Mouse (Mus musculus) forebrain, embryonic 15.5 days (tissue): ENCODE data around the gene Kcnq5. TPM values are rescaled to one million over a fixed set of nuclear protein-coding genes. Genes with fewer than 3 reads are reported as not detected.
A peak's percentile ranks its signal among the peaks of the same experiment; 100 is the strongest.

Experiments used
- ATAC-seq: fragments of 200-750 bp; cut with Nextera tagmentation; replicated peaks from 2 replicates; pipeline ENCODE4 v1.8.0; 2017; ENCODE audit warnings: mild to moderate bottlenecking, moderate TSS enrichment, moderate library complexity
- H3K27ac ChIP-seq: fragments of 300-500 bp; sonication (generic); replicated peaks from 2 replicates; pipeline ENCODE4 v1.5.1; 2015; ENCODE audit warnings: mild to moderate bottlenecking, inconsistent platforms
- H3K27me3 ChIP-seq: fragments of 300-500 bp; sonication (generic); 2 replicates; pipeline ENCODE4 v1.6.1; 2015; ENCODE audit warnings: inconsistent platforms
- H3K36me3 ChIP-seq: fragments of 300-500 bp; sonication (generic); 2 replicates; pipeline ENCODE4 v1.6.1; 2015; ENCODE audit warnings: mild to moderate bottlenecking, inconsistent platforms
- H3K4me1 ChIP-seq: fragments of 300-500 bp; sonication (generic); 2 replicates; pipeline ENCODE4 v1.6.1; 2015; ENCODE audit warnings: inconsistent platforms
- H3K4me2 ChIP-seq: fragments of 300-500 bp; sonication (generic); replicated peaks from 2 replicates; pipeline ENCODE4 v1.6.1; 2015; ENCODE audit warnings: mild to moderate bottlenecking, inconsistent platforms
- H3K4me3 ChIP-seq: fragments of 300-500 bp; sonication (generic); 2 replicates; pipeline ENCODE4 v1.5.1; 2015; ENCODE audit warnings: mild to moderate bottlenecking, inconsistent platforms
- H3K9ac ChIP-seq: fragments of 300-500 bp; sonication (generic); replicated peaks from 2 replicates; pipeline ENCODE4 v1.6.1; 2015; ENCODE audit warnings: mild to moderate bottlenecking, inconsistent platforms
- H3K9me3 ChIP-seq: fragments of 300-500 bp; sonication (generic); 2 replicates; pipeline ENCODE4 v1.6.1; 2016; ENCODE audit warnings: inconsistent platforms
- WGBS: fragments of 180-500 bp; shearing (Covaris S2); methylation state at CpG from one replicate; pipeline ENCODE4 v1.1.7; 2015; ENCODE audit warnings: mixed read lengths; 5-methylcytosine and 5-hydroxymethylcytosine counted together
- polyA plus RNA-seq: library from polyadenylated mRNA; unstranded; fragments of >200 nt; fragmentation: Nextera tagmentation; extraction: Ambion mirVana; gene quantifications from 2 replicates; pipeline ENCODE4 v1.2.1, GENCODE M21; 2015

Kcnq5 gene
- polyA plus RNA-seq, 1 experiment from 2014 or later, result 3.3 TPM

DNA sequence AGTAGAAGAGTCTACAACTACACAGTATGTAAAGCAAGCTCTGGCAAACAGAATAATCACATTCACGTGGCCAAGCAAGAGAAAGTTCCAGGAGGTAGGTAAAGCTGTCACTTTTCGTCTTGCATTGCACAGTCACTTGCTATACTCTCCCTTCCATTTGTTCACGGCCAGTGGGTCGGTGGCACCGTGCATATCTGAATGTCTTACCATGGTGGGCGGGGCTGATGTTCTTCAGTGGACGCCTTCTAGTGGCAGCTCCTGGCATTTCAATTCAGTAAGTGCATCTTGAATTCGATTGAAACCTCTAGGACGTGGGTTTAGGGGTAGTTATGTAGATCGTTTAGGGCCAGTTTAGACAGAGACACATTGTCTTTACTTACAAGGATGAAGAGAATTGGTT is 439.7 kb downstream of the Kcnq5 start:
- Histone ChIP-seq H3K4me1 (no peaks in the 10 kb centered on the region), H3K9ac (no peak overlapping the region), H3K27ac (no peak overlapping the region), H3K4me2 (no peak overlapping the region), H3K27me3 (no peaks in the 10 kb centered on the region), H3K9me3 (no peaks in the 10 kb centered on the region), H3K4me3 (no peak overlapping the region), H3K36me3 (no peaks in the 10 kb centered on the region)
- WGBS, result 70% methylated on average over 10 of the region's 10 CpGs
- ATAC-seq, result no peak

DNA sequence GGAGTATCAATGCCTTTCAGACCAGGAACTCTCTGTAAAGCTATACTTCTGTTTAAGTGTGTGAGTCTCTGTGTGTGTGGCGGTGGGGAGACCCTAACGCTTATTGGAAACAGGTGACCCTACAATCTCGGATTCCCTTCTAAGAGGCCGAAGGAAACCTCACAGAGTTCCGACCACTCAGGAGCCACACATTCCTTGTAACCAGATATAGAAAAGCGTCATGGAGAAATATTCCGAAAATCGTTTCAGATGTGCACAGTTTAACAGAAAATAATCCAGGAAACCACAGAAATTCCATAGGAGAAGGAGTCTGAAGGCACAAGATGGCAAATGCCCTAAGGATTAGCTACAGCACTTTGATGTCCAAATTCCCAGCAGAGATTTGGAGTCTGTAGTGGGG is 440.3 kb downstream of the Kcnq5 start:
- Histone ChIP-seq H3K27ac (no peak overlapping the region), H3K9ac (no peak overlapping the region), H3K4me3 (no peak overlapping the region), H3K4me2 (no peak overlapping the region), H3K9me3 (no peaks in the 10 kb centered on the region), H3K4me1 (no peaks in the 10 kb centered on the region), H3K36me3 (no peaks in the 10 kb centered on the region), H3K27me3 (no peaks in the 10 kb centered on the region)
- 91% methylated on average over 8 of the region's 8 CpGs for WGBS
- no peak for ATAC-seq

GRCm38 (mm10) chr1:21520116-21520645 is 441.6 kb downstream of the Kcnq5 start:
- WGBS, result 90% methylated on average over 10 of the region's 10 CpGs
- Histone ChIP-seq H3K9me3 (no peaks in the 10 kb centered on the region), H3K4me1 (no peaks in the 10 kb centered on the region), H3K36me3 (no peaks in the 10 kb centered on the region), H3K4me3 (no peak overlapping the region), H3K27ac (no peak overlapping the region), H3K9ac (no peak overlapping the region), H3K4me2 (no peak overlapping the region), H3K27me3 (no peaks in the 10 kb centered on the region)
- ATAC-seq, result no peak

DNA sequence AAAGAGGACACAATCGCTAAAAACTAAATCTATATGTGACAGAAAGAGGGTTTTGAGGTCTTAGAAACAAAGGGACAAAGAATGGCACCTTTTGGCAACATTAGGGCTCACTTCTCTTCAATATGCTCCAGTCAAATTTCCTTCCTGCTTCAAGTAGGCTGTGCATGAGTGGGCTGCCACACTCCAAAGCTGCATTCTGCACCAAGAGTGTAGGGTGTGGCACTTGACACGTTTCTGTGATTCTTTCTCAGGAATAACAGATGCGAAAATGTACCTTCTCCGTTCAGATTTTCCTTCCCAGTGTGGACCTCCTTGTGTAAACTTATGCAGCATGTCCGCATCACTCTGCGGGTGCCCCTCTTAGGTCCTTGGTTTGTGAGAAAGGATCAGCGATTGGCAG is 455.1 kb downstream of the Kcnq5 start:
- H3K9me3 ChIP-seq, result no peaks in the 10 kb centered on the region
- H3K4me1 ChIP-seq, result no peaks in the 10 kb centered on the region
- H3K4me2 ChIP-seq, result no peak overlapping the region
- no peaks in the 10 kb centered on the region for H3K27me3 ChIP-seq
- 84% methylated on average over 7 of the region's 7 CpGs for WGBS
- no peak for ATAC-seq
- H3K4me3 ChIP-seq, result no peak overlapping the region
- no peak overlapping the region for H3K27ac ChIP-seq
- no peak overlapping the region for H3K9ac ChIP-seq
- no peaks in the 10 kb centered on the region for H3K36me3 ChIP-seq

GRCm38 (mm10) chr1:21499815-21500534 is 461.8 kb downstream of the Kcnq5 start:
- Histone ChIP-seq H3K9me3 (no peaks in the 10 kb centered on the region), H3K36me3 (no peaks in the 10 kb centered on the region), H3K27ac (no peak overlapping the region), H3K9ac (no peak overlapping the region), H3K4me3 (no peak overlapping the region), H3K4me2 (no peak overlapping the region), H3K27me3 (no peaks in the 10 kb centered on the region), H3K4me1 (no peaks in the 10 kb centered on the region)
- ATAC-seq, result no peak
- WGBS, result 37% methylated on average over 10 of the region's 10 CpGs

- no peaks in the 10 kb centered on the region for H3K36me3 ChIP-seq
- H3K9ac ChIP-seq, result no peak overlapping the region
- H3K27ac ChIP-seq, result no peak overlapping the region
- H3K4me1 ChIP-seq, result no peaks in the 10 kb centered on the region
- WGBS, result 90% methylated on average over 3 of the region's 3 CpGs
- no peaks in the 10 kb centered on the region for H3K9me3 ChIP-seq
- ATAC-seq, result no peak
- no peak overlapping the region for H3K4me2 ChIP-seq
- no peaks in the 10 kb centered on the region for H3K27me3 ChIP-seq
- no peak overlapping the region for H3K4me3 ChIP-seq
Measured at GRCm38 (mm10) chr1:21496307-21496706, 465.4 kb downstream of the Kcnq5 start.

DNA sequence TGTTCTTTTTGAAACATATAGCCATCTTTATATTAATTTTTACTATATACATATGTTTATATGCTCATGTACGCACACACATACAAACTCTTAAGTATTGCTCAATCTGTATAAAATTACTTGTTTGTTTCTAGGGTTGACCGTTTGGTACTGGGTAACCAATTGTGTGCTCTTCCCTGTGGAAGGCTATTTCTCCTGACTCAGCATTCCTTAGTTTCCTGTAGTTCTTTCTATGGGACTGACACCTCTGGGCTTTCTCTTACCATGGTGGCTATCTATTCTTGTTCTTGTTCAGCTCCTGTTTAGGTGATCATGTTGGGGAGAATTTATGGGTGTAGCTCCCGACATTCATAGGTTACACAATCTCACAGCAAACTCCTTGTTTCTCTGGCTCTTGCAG is 473.1 kb downstream of the Kcnq5 start:
- Histone ChIP-seq H3K27me3 (no peaks in the 10 kb centered on the region), H3K9ac (no peak overlapping the region), H3K4me2 (no peak overlapping the region), H3K27ac (no peak overlapping the region), H3K9me3 (no peaks in the 10 kb centered on the region), H3K4me1 (no peaks in the 10 kb centered on the region), H3K4me3 (no peak overlapping the region), H3K36me3 (no peaks in the 10 kb centered on the region)
- WGBS, result 89% methylated on average over 3 of the region's 3 CpGs
- no peak for ATAC-seq

DNA sequence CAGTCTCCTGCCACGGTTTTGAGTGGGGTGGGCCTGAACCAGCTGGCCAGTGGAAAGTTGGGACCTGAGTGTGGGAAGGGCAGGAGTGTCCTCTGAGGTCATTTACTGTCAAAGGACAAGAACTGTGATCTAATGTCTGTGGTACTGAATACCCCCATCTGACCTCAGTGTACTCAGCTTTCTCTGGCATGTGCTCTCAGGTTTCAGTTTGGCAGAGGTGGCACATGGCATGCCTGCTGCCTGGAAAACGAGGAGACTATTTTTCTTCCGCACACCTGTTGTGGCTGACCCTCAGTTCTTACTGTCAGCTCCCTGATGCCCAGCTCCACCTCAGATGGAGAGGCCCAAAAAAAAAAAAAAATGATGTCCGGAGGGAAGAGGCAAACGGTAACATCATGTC is 475.5 kb downstream of the Kcnq5 start:
- 75% methylated on average over 5 of the region's 5 CpGs for WGBS
- Histone ChIP-seq H3K9ac (no peak overlapping the region), H3K36me3 (no peaks in the 10 kb centered on the region), H3K4me2 (no peak overlapping the region), H3K9me3 (no peaks in the 10 kb centered on the region), H3K4me3 (no peak overlapping the region), H3K4me1 (no peaks in the 10 kb centered on the region), H3K27ac (no peak overlapping the region), H3K27me3 (no peaks in the 10 kb centered on the region)
- ATAC-seq, result no peak

GRCm38 (mm10) chr1:21469311-21469710 is 492.4 kb downstream of the Kcnq5 start:
- H3K9ac ChIP-seq, result no peak overlapping the region
- ATAC-seq, result no peak
- H3K36me3 ChIP-seq, result no peaks in the 10 kb centered on the region
- no peaks in the 10 kb centered on the region for H3K9me3 ChIP-seq
- no peak overlapping the region for H3K4me3 ChIP-seq
- 90% methylated on average over 6 of the region's 6 CpGs for WGBS
- H3K4me1 ChIP-seq, result no peaks in the 10 kb centered on the region
- no peak overlapping the region for H3K27ac ChIP-seq
- no peaks in the 10 kb centered on the region for H3K27me3 ChIP-seq
- no peak overlapping the region for H3K4me2 ChIP-seq

DNA sequence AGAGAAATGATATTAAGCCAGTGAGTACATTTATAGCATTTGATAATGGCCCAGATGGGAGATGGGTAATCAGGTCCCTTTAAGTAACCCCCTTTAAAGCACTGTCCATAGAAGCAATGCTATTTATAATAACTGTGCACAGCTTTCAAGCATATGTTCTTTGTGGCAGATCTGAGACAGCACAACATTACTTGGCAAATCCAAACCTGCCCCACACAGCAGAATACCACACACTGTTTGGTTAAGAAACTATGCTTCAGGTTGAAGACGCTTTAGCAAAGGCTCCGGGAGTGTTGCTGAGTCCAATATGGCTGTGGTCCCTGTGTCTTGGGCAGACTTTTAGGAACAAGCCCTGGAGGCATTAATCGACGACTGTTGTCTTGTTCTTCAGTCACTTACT is 495.3 kb downstream of the Kcnq5 start:
- Histone ChIP-seq H3K4me1 (no peaks in the 10 kb centered on the region), H3K4me2 (no peak overlapping the region), H3K4me3 (no peak overlapping the region), H3K9me3 (no peaks in the 10 kb centered on the region), H3K9ac (no peak overlapping the region), H3K27ac (no peak overlapping the region), H3K27me3 (no peaks in the 10 kb centered on the region), H3K36me3 (no peaks in the 10 kb centered on the region)
- WGBS, result 89% methylated on average over 4 of the region's 4 CpGs
- ATAC-seq, result no peak

DNA sequence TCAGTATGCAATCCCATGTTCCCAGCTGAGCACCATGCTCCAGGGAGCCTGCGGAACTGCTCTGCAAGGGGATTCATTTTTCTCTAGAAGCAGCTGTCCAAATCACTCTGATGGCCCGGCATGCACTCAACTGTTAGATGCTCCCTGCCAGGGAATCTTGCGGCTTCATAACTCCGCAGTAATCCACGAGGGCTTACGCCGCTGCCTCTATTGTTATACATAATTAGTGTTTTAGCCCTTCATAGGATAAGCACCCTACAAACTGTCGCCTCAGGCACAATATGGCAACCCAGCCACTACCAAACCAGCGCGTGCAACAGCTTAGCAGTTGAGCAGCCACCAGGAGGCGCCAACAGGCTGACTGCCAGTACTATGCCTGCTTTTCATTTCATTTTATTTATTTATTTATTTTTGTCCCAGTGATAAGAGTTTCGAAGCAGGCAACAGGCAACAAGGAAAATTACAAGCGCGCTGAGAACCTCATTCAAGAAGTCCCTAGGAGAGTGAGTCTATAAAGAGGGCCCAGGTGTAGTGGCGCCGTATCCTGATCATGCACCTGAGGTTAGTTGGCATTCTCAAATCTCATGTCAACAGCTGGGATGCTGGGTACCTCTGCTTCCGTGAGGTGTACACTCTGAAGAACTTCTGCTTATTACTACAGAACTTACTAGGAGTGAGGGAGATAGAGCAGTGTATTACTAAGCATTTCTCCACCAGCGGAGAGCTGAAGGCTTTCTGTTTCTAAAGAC is 500.6 kb downstream of the Kcnq5 start:
- Histone ChIP-seq H3K4me2 (peak overlapping the region; percentile 33; the same call in 1 of the 2 replicates), H3K9me3 (no peaks in the 10 kb centered on the region), H3K9ac (no peak overlapping the region), H3K36me3 (no peaks in the 10 kb centered on the region), H3K27me3 (no peaks in the 10 kb centered on the region), H3K27ac (no peak overlapping the region), H3K4me3 (0 out of 2 replicates have a peak overlapping the region, but pooled peaks have one; percentile 18), H3K4me1 (no peaks in the 10 kb centered on the region)
- peak; percentile 90 for ATAC-seq
- 39% methylated on average over 18 of the region's 18 CpGs for WGBS

GRCm38 (mm10) chr1:21458581-21458980 is 503.2 kb downstream of the Kcnq5 start:
- Histone ChIP-seq H3K9ac (no peak overlapping the region), H3K27me3 (no peaks in the 10 kb centered on the region), H3K4me3 (no peak overlapping the region), H3K27ac (no peak overlapping the region), H3K4me1 (no peaks in the 10 kb centered on the region), H3K36me3 (no peaks in the 10 kb centered on the region), H3K9me3 (no peaks in the 10 kb centered on the region), H3K4me2 (no peak overlapping the region)
- WGBS, result 79% methylated on average over 8 of the region's 8 CpGs
- ATAC-seq, result no peak
